Mouse (Mus musculus) ES-E14 (cell line): ENCODE results near the gene P2rx4. TPM values are rescaled to one million over a fixed set of nuclear protein-coding genes. Genes with fewer than 3 reads are reported as not detected.
"Not testable (repeated sequence)": the region's sequence is repeated elsewhere in the genome, so short reads cannot be mapped to it uniquely, and the experiment has no call there.

Source experiments
- DNase-seq: peaks from one replicate; pipeline ENCODE4 v3.0.0-alpha.2; 2013; ENCODE audit warnings: low read depth, low spot score
- H3K27ac ChIP-seq: 2 replicates; pipeline ENCODE4 v1.5.1; 2012; ENCODE audit warnings: low read depth, mild to moderate bottlenecking, low read length, moderate library complexity, mixed read lengths; ENCODE audit not compliant: poor library complexity, insufficient read depth, severe bottlenecking
- H3K36me3 ChIP-seq: 2 replicates; pipeline ENCODE4 v1.6.1; 2012; ENCODE audit warnings: mild to moderate bottlenecking, low read length, moderate library complexity, mixed read lengths; ENCODE audit not compliant: control insufficient read depth, poor library complexity, insufficient read depth, severe bottlenecking
- H3K4me1 ChIP-seq, 2 experiments: fragments of 150-350 bp in 1 of 2; sonication (generic) in 1 of 2; 2 replicates each; pipeline ENCODE4 v1.6.1; 2012; ENCODE audit warnings: low read length in 2 of 2, mild to moderate bottlenecking in 1 of 2, mixed read lengths in 1 of 2; ENCODE audit not compliant: control insufficient read depth in 2 of 2, insufficient read depth in 2 of 2, poor library complexity in 1 of 2
- H3K4me3 ChIP-seq, 2 experiments: fragments of 150-350 bp in 1 of 2; sonication (generic) in 1 of 2; 2 replicates each; pipeline ENCODE4 v1.5.1; 2012; ENCODE audit warnings: low read length in 2 of 2, low read depth in 1 of 2, mild to moderate bottlenecking in 1 of 2, mixed read lengths in 1 of 2; ENCODE audit not compliant: insufficient read depth in 1 of 2, poor library complexity in 1 of 2, severe bottlenecking in 1 of 2
- H3K9ac ChIP-seq: 2 replicates; pipeline ENCODE4 v1.6.1; 2012; ENCODE audit warnings: low read depth, mild to moderate bottlenecking, low read length, mixed read lengths; ENCODE audit not compliant: poor library complexity, insufficient read depth, severe bottlenecking
- H3K9me3 ChIP-seq: fragments of 150-350 bp; sonication (generic); 2 replicates; pipeline ENCODE4 v1.6.1; 2012; ENCODE audit warnings: low read depth, mild to moderate bottlenecking, low read length; ENCODE audit not compliant: control insufficient read depth, insufficient read depth
- CHD2 ChIP-seq: IDR thresholded peaks from 2 replicates; pipeline ENCODE4 v1.6.1; 2014; ENCODE audit warnings: mild to moderate bottlenecking, low read depth, low read length, inconsistent platforms
- HCFC1 ChIP-seq: IDR thresholded peaks from 2 replicates; pipeline ENCODE4 v1.6.1; 2012; ENCODE audit warnings: low read length, inconsistent platforms, borderline replicate concordance; ENCODE audit not compliant: insufficient read depth
- MAFK ChIP-seq: IDR thresholded peaks from 2 replicates; pipeline ENCODE4 v1.6.1; 2014; ENCODE audit warnings: mild to moderate bottlenecking, low read depth, low read length, inconsistent platforms; ENCODE audit not compliant: insufficient read depth
- ZC3H11A ChIP-seq: IDR thresholded peaks from 2 replicates; pipeline ENCODE4 v1.6.1; 2012; ENCODE audit warnings: low read depth, mild to moderate bottlenecking, inconsistent platforms, low read length, borderline replicate concordance
- ZNF384 ChIP-seq: IDR thresholded peaks from 2 replicates; pipeline ENCODE4 v1.6.1; 2012; ENCODE audit warnings: low read depth, low read length, inconsistent platforms
- in situ Hi-C, 2 experiments: fragments of 600-800 bp; cut with MboI; formaldehyde crosslinking; loops; one replicate each; pipeline ENCODE4 v1.15.1; 2025; ENCODE audit warnings: low sequenced_read_pairs in 2 of 2, inconsistent platforms in 1 of 2; ENCODE audit not compliant: unreplicated experiment in 2 of 2
- total RNA-seq: library from RNA; depleted of rRNA; stranded (reverse); fragments of 300-350 nt; gene quantifications from 2 replicates; pipeline ENCODE4 v1.2.3, GENCODE M21; 2012; rRNA removed

Gene P2rx4
- 7.5 and 12.6 TPM in 2 replicates for total RNA-seq

GRCm38 (mm10) chr5:122707276-122708181, at the start of gene P2rx4:
P2rx4 (plus strand) TSS chr5:122707544.
- H3K4me1 ChIP-seq, result no peaks in the 10 kb centered on the region; a peak in 1 of 4 replicates
- H3K4me3 ChIP-seq, result peak within 1 kb of the TSS; percentile 79
- H3K36me3 ChIP-seq, result no peaks in the 10 kb centered on the region
- in situ Hi-C loops, result no loop called here
- no peak within 1 kb of the TSS for H3K27ac ChIP-seq
- TF ChIP-seq CHD2 (no peak), MAFK (no peak), ZNF384 (no peak), ZC3H11A (no peak), HCFC1 (no peak; the same call in 1 of the 2 replicates)
- H3K9me3 ChIP-seq, result no peaks in the 10 kb centered on the region
- H3K9ac ChIP-seq, result peak within 1 kb of the TSS; percentile 80
- DNase-seq, result peak; percentile 54

- Histone ChIP-seq H3K9me3 (no peaks in the 10 kb centered on the region), H3K36me3 (no peaks in the 10 kb centered on the region), H3K9ac (no peak overlapping the region), H3K4me1 (peaks cover 0 to 9% of the 10 kb centered on the region in 2 experiments; a peak in 1 of 4 replicates), H3K27ac (no peak overlapping the region), H3K4me3 (no peak overlapping the region)
- in situ Hi-C loops, result no loop called here
- no peak for TF ChIP-seq ZC3H11A
- TF ChIP-seq ZNF384, result no peak
- no peak for TF ChIP-seq HCFC1
- TF ChIP-seq CHD2, result no peak
- TF ChIP-seq MAFK, result no peak
- DNase-seq, result no peak
Measured at GRCm38 (mm10) chr5:122662501-122662900, 44.8 kb upstream of the P2rx4 start.

GRCm38 (mm10) chr5:122665036-122665435, 42.3 kb upstream of the P2rx4 start:
- no peaks in the 10 kb centered on the region for H3K9me3 ChIP-seq
- in situ Hi-C loops, result no loop called here
- H3K4me3 ChIP-seq, result no peak overlapping the region
- no peak for DNase-seq
- no peaks in the 10 kb centered on the region for H3K36me3 ChIP-seq
- no peak overlapping the region for H3K27ac ChIP-seq
- H3K4me1 ChIP-seq, result peaks cover 0 to 9% of the 10 kb centered on the region in 2 experiments; a peak in 1 of 4 replicates
- no peak for TF ChIP-seq ZNF384
- TF ChIP-seq ZC3H11A, result no peak
- TF ChIP-seq HCFC1, result no peak
- TF ChIP-seq MAFK, result no peak
- no peak for TF ChIP-seq CHD2
- H3K9ac ChIP-seq, result no peak overlapping the region

- no peak overlapping the region for H3K27ac ChIP-seq
- TF ChIP-seq MAFK, result no peak
- TF ChIP-seq ZC3H11A, result no peak
- TF ChIP-seq ZNF384, result no peak
- no peak for TF ChIP-seq CHD2
- no peak for TF ChIP-seq HCFC1
- no peaks in the 10 kb centered on the region for H3K9me3 ChIP-seq
- no peak for DNase-seq
- no peaks in the 10 kb centered on the region for H3K36me3 ChIP-seq
- in situ Hi-C loops, result no loop called here
- no peak overlapping the region for H3K4me3 ChIP-seq
- H3K4me1 ChIP-seq, result peaks cover 0 to 9% of the 10 kb centered on the region in 2 experiments; a peak in 1 of 4 replicates
- H3K9ac ChIP-seq, result no peak overlapping the region
Measured at GRCm38 (mm10) chr5:122668981-122669897, 38.1 kb upstream of the P2rx4 start.

GRCm38 (mm10) chr5:122671641-122672040, 35.7 kb upstream of the P2rx4 start:
- H3K9me3 ChIP-seq, H3K9ac ChIP-seq, DNase-seq, H3K36me3 ChIP-seq, in situ Hi-C loops, H3K4me3 ChIP-seq, H3K27ac ChIP-seq, H3K4me1 ChIP-seq: not testable (repeated sequence)
